Mouse (Mus musculus) hindbrain, embryonic 15.5 days (tissue): ENCODE data around the gene Mmachc. TPM values are rescaled to one million over a fixed set of nuclear protein-coding genes. Genes with fewer than 3 reads are reported as not detected.

Experiments used
- ATAC-seq: fragments of 200-750 bp; cut with Nextera tagmentation; 2 replicates; pipeline ENCODE4 v1.8.0; 2017; ENCODE audit warnings: low read depth, moderate number of reproducible peaks, moderate TSS enrichment; ENCODE audit not compliant: low FRiP score
- H3K27ac ChIP-seq: fragments of 300-500 bp; sonication (generic); replicated peaks from 2 replicates; pipeline ENCODE4 v1.5.1; 2015; ENCODE audit warnings: mild to moderate bottlenecking, inconsistent platforms
- H3K27me3 ChIP-seq: fragments of 300-500 bp; sonication (generic); 2 replicates; pipeline ENCODE4 v1.6.1; 2015; ENCODE audit warnings: control low read depth, inconsistent platforms
- H3K36me3 ChIP-seq: fragments of 300-500 bp; sonication (generic); 2 replicates; pipeline ENCODE4 v1.6.1; 2015; ENCODE audit warnings: control low read depth, inconsistent platforms
- H3K4me1 ChIP-seq: fragments of 300-500 bp; sonication (generic); replicated peaks from 2 replicates; pipeline ENCODE4 v1.6.1; 2015; ENCODE audit warnings: control low read depth, inconsistent platforms
- H3K4me2 ChIP-seq: fragments of 300-500 bp; sonication (generic); 2 replicates; pipeline ENCODE4 v1.6.1; 2015; ENCODE audit warnings: moderate library complexity, mild to moderate bottlenecking, inconsistent platforms
- H3K4me3 ChIP-seq: fragments of 300-500 bp; sonication (generic); 2 replicates; pipeline ENCODE4 v1.5.1; 2015; ENCODE audit warnings: mild to moderate bottlenecking, inconsistent platforms
- H3K9ac ChIP-seq: fragments of 300-500 bp; sonication (generic); 2 replicates; pipeline ENCODE4 v1.6.1; 2015; ENCODE audit warnings: inconsistent platforms
- H3K9me3 ChIP-seq: fragments of 300-500 bp; sonication (generic); 2 replicates; pipeline ENCODE4 v1.6.1; 2016; ENCODE audit warnings: control low read depth, inconsistent platforms
- WGBS: fragments of 180-500 bp; shearing (Covaris S2); methylation state at CpG from one replicate; pipeline ENCODE4 v1.1.7; 2015; 5-methylcytosine and 5-hydroxymethylcytosine counted together
- polyA plus RNA-seq: library from polyadenylated mRNA; unstranded; fragments of >200 nt; fragmentation: Nextera tagmentation; extraction: Ambion mirVana; gene quantifications from 2 replicates; pipeline ENCODE4 v1.2.1, GENCODE M21; 2015

Gene Mmachc
- 23.0 and 23.2 TPM in 2 replicates for polyA plus RNA-seq

GRCm38 (mm10) chr4:116708201-116708764 lies at the start of gene Mmachc, which contains the start of gene Ccdc163:
Gene Mmachc, minus strand, starts transcription at chr4:116708406.
Gene Ccdc163, plus strand, starts transcription at chr4:116708509.
- peak; percentile 99 for ATAC-seq
- Histone ChIP-seq H3K4me3 (peak within 1 kb of the TSS; percentile 53), H3K36me3 (0 out of 2 replicates have a peak, but pooled peaks cover 6% of the 10 kb centered on the region), H3K4me1 (peaks cover 16% of the 10 kb centered on the region), H3K9me3 (no peaks in the 10 kb centered on the region), H3K4me2 (peak within 1 kb of the TSS; percentile 76), H3K9ac (peak within 1 kb of the TSS; percentile 57), H3K27ac (peak within 1 kb of the TSS; percentile 71; the same call in 1 of the 2 replicates), H3K27me3 (no peaks in the 10 kb centered on the region)
- WGBS: 1% methylated on average over 29 of the region's 29 CpGs

GRCm38 (mm10) chr4:116749750-116750149 lies 41.5 kb upstream of the Mmachc start:
- 92% methylated on average over 2 of the region's 2 CpGs for WGBS
- no peaks in the 10 kb centered on the region for H3K36me3 ChIP-seq
- ATAC-seq: no peak

GRCm38 (mm10) chr4:116738972-116739751 lies 31.0 kb upstream of the Mmachc start:
- Histone ChIP-seq H3K9ac (no peak overlapping the region), H3K4me3 (no peak overlapping the region), H3K4me2 (no peak overlapping the region), H3K27ac (no peak overlapping the region), H3K27me3 (no peaks in the 10 kb centered on the region), H3K9me3 (no peaks in the 10 kb centered on the region), H3K36me3 (no peaks in the 10 kb centered on the region), H3K4me1 (no peaks in the 10 kb centered on the region)
- 86% methylated on average over 9 of the region's 9 CpGs for WGBS
- ATAC-seq: no peak

More at GRCm38 (mm10) chr4:116749750-116750149, 41.5 kb upstream of the Mmachc start:
- Histone ChIP-seq H3K27me3 (no peaks in the 10 kb centered on the region), H3K4me3 (no peak overlapping the region), H3K4me1 (no peaks in the 10 kb centered on the region), H3K4me2 (no peak overlapping the region), H3K9me3 (no peaks in the 10 kb centered on the region), H3K27ac (no peak overlapping the region), H3K9ac (no peak overlapping the region)

GRCm38 (mm10) chr4:116734996-116735395 lies 26.8 kb upstream of the Mmachc start:
- Histone ChIP-seq H3K4me3 (no peak overlapping the region), H3K4me1 (no peaks in the 10 kb centered on the region), H3K9me3 (no peaks in the 10 kb centered on the region), H3K9ac (no peak overlapping the region), H3K27me3 (no peaks in the 10 kb centered on the region), H3K36me3 (no peaks in the 10 kb centered on the region), H3K27ac (no peak overlapping the region), H3K4me2 (no peak overlapping the region)
- 90% methylated on average over 2 of the region's 2 CpGs for WGBS
- ATAC-seq: no peak

- no peak overlapping the region for H3K4me2 ChIP-seq
- H3K4me1 ChIP-seq: no peaks in the 10 kb centered on the region
- H3K9ac ChIP-seq: no peak overlapping the region
- no peak overlapping the region for H3K4me3 ChIP-seq
- ATAC-seq: no peak
- no peaks in the 10 kb centered on the region for H3K27me3 ChIP-seq
- 76% methylated on average over 5 of the region's 5 CpGs for WGBS
- H3K27ac ChIP-seq: no peak overlapping the region
- no peaks in the 10 kb centered on the region for H3K9me3 ChIP-seq
- H3K36me3 ChIP-seq: no peaks in the 10 kb centered on the region
Observed at GRCm38 (mm10) chr4:116732355-116732754, 24.1 kb upstream of the Mmachc start.

- Histone ChIP-seq H3K36me3 (no peaks in the 10 kb centered on the region), H3K9ac (no peak overlapping the region), H3K4me3 (no peak overlapping the region), H3K9me3 (no peaks in the 10 kb centered on the region), H3K27me3 (no peaks in the 10 kb centered on the region), H3K4me1 (no peaks in the 10 kb centered on the region), H3K27ac (no peak overlapping the region), H3K4me2 (no peak overlapping the region)
- no peak for ATAC-seq
- WGBS: 86% methylated on average over 9 of the region's 9 CpGs
Observed at GRCm38 (mm10) chr4:116731077-116731476, 22.9 kb upstream of the Mmachc start.

- no peak for ATAC-seq
- no peaks in the 10 kb centered on the region for H3K9me3 ChIP-seq
- H3K9ac ChIP-seq: no peak overlapping the region
- no peaks in the 10 kb centered on the region for H3K4me1 ChIP-seq
- WGBS: 94% methylated on average over 3 of the region's 3 CpGs
- no peak overlapping the region for H3K4me3 ChIP-seq
- H3K36me3 ChIP-seq: no peaks in the 10 kb centered on the region
- H3K27me3 ChIP-seq: no peaks in the 10 kb centered on the region
- no peak overlapping the region for H3K4me2 ChIP-seq
- no peak overlapping the region for H3K27ac ChIP-seq
Observed at GRCm38 (mm10) chr4:116729532-116729931, 21.3 kb upstream of the Mmachc start.

GRCm38 (mm10) chr4:116727401-116727800 lies 19.2 kb upstream of the Mmachc start:
- Histone ChIP-seq H3K4me2 (no peak overlapping the region), H3K9ac (no peak overlapping the region), H3K4me3 (no peak overlapping the region), H3K4me1 (0 out of 2 replicates have a peak, but pooled peaks cover 1% of the 10 kb centered on the region), H3K9me3 (no peaks in the 10 kb centered on the region), H3K27me3 (0 out of 2 replicates have a peak, but pooled peaks cover 3% of the 10 kb centered on the region), H3K36me3 (no peaks in the 10 kb centered on the region), H3K27ac (no peak overlapping the region)
- WGBS: 78% methylated on average over 3 of the region's 3 CpGs
- ATAC-seq: no peak

- no peak overlapping the region for H3K9ac ChIP-seq
- no peak overlapping the region for H3K4me2 ChIP-seq
- no peak for ATAC-seq
- 91% methylated on average over 5 of the region's 5 CpGs for WGBS
- no peak overlapping the region for H3K4me3 ChIP-seq
- no peaks in the 10 kb centered on the region for H3K36me3 ChIP-seq
- H3K27ac ChIP-seq: no peak overlapping the region
- no peaks in the 10 kb centered on the region for H3K9me3 ChIP-seq
- H3K4me1 ChIP-seq: peaks cover 5% of the 10 kb centered on the region; the same call in 1 of the 2 replicates
- H3K27me3 ChIP-seq: 0 out of 2 replicates have a peak, but pooled peaks cover 3% of the 10 kb centered on the region
Observed at GRCm38 (mm10) chr4:116725444-116725843, 17.2 kb upstream of the Mmachc start.

- 42% methylated on average over 7 of the region's 7 CpGs for WGBS
- no peaks in the 10 kb centered on the region for H3K9me3 ChIP-seq
- H3K27me3 ChIP-seq: 0 out of 2 replicates have a peak, but pooled peaks cover 3% of the 10 kb centered on the region
- H3K27ac ChIP-seq: no peak overlapping the region
- H3K9ac ChIP-seq: no peak overlapping the region
- peak overlapping the region; percentile 96 for H3K4me2 ChIP-seq
- no peak overlapping the region for H3K4me3 ChIP-seq
- no peak for ATAC-seq
- no peaks in the 10 kb centered on the region for H3K36me3 ChIP-seq
- H3K4me1 ChIP-seq: peaks cover 11% of the 10 kb centered on the region
Observed at GRCm38 (mm10) chr4:116722230-116722629, 14.0 kb upstream of the Mmachc start.

GRCm38 (mm10) chr4:116721098-116721628 lies 13.0 kb upstream of the Mmachc start:
- Histone ChIP-seq H3K4me2 (peak overlapping the region; percentile 96), H3K27ac (peak overlapping the region; percentile 55), H3K4me3 (peak overlapping the region; percentile 86), H3K27me3 (0 out of 2 replicates have a peak, but pooled peaks cover 3% of the 10 kb centered on the region), H3K9ac (peak overlapping the region; percentile 62), H3K9me3 (no peaks in the 10 kb centered on the region), H3K4me1 (peaks cover 11% of the 10 kb centered on the region), H3K36me3 (no peaks in the 10 kb centered on the region)
- no peak for ATAC-seq
- 0% methylated on average over 29 of the region's 29 CpGs for WGBS
